Mouse (Mus musculus): ENCODE data around the gene Ksr2. TPM values are rescaled to one million over a fixed set of nuclear protein-coding genes. Genes with fewer than 3 reads are reported as not detected.
"Not testable (repeated sequence)": the region's sequence is repeated elsewhere in the genome, so short reads cannot be mapped to it uniquely, and the experiment has no call there.

The Ksr2 gene
- 0.41 and 0.52 TPM in 2 replicates for polyA plus RNA-seq (2015; fragmentation: Nextera tagmentation; extraction: Ambion mirVana)

DNA sequence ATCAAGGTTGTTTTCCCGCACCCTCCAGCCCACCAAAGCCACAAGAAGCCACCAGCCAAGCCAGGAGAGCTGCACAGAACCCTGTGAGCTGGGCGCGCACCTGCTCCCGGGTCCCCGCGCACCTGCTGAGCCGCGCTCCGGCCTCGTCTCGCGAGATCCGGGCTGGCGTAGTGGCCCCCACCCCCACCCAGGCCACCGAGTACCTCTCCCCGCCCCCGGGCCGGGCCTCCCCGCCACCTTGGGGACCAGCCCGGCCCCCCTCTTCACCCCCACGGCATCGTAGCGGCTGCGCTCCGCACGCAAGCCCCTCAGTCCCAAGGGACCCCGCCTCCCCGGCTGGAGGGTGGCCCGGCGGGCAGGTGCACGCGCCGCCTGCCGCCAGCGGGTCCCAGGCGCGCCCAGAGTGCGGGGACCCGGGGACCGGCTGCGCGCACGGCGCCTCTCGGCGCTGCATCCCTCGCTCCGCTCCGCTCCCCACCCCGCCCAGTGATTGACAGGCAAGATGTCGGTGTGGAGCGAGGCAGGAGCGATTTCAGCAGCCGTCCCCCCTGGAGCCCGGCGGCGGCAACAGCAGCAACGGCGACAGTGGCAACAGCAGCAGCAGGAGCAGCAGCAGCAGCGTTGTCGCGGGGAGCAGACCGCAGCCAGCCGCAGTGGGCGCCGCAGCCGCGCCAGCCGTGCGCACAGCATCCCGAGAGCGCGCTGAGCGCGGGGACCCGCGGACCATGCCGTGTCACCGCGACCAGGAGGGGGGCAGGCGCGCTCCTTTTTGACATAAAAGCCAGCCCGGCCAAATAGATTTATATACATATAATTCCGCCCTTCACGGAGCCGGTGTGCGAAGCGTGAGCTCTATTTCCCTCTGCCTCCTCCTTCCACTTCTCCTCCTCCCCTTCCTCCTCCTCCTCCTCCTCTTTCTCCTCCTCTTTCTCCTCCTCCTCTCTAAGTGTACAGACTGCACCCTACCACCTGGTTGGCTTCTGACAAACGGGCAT is at the start of gene Ksr2:
TSS of gene Ksr2 (plus strand) at position 494 of the 995 bp plus-strand sequence.
- Histone ChIP-seq H3K9ac (peak within 1 kb of the TSS; percentile 65), H3K4me3 (peak within 1 kb of the TSS; percentile 59), H3K4me2 (peak within 1 kb of the TSS; percentile 99), H3K27me3 (peaks cover 77% of the 10 kb centered on the region), H3K27ac (0 out of 2 replicates have a peak within 1 kb of the TSS, but pooled peaks have one; percentile 16), H3K9me3 (no peaks in the 10 kb centered on the region), H3K4me1 (peaks cover 10% of the 10 kb centered on the region; the same call in 1 of the 2 replicates), H3K36me3 (no peaks in the 10 kb centered on the region)
- WGBS, result under 1% methylated on average over 81 of the region's 89 CpGs
- ATAC-seq (ENCODE audit: insufficient number of reproducible peaks, insufficient read depth, low FRiP score, low TSS enrichment, low read depth), result peak; percentile 45; the same call in 1 of the 2 replicates

DNA sequence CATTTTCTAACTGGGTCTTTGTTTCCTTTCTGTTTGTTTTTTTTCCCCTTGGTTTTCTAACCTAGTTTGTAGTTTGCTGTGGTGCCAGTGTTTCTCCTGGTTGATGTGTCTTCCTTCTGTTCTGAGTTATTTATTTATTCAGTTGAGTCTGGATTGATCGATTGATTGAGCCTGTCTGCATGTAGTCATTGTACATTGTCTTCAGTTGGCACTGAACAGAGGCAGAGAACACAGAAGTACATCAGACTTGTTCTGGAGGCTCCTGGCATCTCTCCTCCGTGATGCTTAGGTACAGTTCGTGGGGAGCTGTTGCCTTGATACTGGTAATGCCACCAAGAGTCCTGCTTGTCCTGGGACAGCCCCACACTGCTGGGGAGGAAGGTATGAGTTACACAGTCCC is 49.0 kb upstream of the Ksr2 start:
- Histone ChIP-seq H3K4me1 (peaks cover 31% of the 10 kb centered on the region), H3K27me3 (no peaks in the 10 kb centered on the region), H3K9me3 (no peaks in the 10 kb centered on the region), H3K9ac (no peak overlapping the region), H3K27ac (no peak overlapping the region), H3K36me3 (peaks cover 64% of the 10 kb centered on the region), H3K4me3 (no peak overlapping the region), H3K4me2 (no peak overlapping the region)
- 76% methylated on average over 3 of the region's 3 CpGs for WGBS
- ATAC-seq (ENCODE audit: insufficient number of reproducible peaks, insufficient read depth, low FRiP score, low TSS enrichment, low read depth), result no peak

DNA sequence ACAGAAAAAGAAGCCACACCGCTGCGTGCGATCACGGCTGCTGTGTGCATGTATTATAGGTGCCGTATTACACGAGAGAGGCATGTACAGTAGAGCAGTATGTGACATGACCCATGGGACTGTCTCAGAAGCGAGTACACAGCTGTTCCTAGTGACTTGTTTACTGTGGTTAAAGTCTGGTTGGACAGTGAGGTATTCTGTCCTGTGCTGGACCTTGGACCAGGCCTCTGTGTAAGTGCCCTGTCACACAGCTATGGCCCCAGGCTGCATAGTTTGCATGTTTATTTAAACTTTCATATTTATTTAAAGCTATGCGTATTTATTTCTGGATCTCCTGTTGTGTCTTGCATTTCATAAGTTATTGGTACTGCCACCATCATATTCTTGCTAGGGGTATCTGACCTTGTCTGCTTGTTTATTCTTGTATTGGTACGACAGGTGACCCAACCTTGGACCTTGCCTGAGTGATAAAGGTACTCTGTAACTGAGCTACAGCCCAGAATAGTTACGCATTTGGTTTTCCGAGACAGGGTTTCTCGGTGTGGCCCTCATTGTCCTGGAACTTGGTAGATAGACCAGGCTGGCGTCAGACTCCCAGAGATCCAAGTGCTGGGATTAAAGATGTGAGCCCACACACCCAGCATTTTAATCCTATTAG is 47.8 kb upstream of the Ksr2 start:
- ATAC-seq (ENCODE audit: insufficient number of reproducible peaks, insufficient read depth, low FRiP score, low TSS enrichment, low read depth), result no peak
- 89% methylated on average over 13 of the region's 13 CpGs for whole genome bisulfite sequencing

DNA sequence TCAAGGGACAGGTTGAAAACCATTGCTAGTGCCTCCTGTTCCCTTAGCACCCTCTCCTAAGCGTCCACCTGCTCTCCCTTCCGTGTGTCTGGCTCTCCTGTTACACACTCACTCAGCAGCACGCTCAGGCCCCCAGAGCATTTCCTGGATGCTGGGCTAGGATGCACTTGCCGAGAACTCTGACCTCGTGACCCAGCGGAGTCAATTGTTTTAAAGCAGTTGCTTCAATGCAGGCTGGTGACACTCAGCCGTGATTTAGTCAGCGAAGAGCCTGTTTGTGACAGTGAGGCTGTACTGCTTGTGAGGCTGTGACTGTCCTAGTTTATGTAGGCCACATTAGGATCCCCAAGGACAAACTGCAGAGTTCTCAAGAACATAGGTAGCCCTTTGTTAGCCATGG is 46.6 kb upstream of the Ksr2 start:
- Histone ChIP-seq H3K4me1 (peaks cover 13% of the 10 kb centered on the region; the same call in 1 of the 2 replicates), H3K9me3 (no peaks in the 10 kb centered on the region), H3K36me3 (peaks cover 88% of the 10 kb centered on the region), H3K4me2 (no peak overlapping the region), H3K27me3 (no peaks in the 10 kb centered on the region), H3K4me3 (no peak overlapping the region), H3K27ac (no peak overlapping the region), H3K9ac (no peak overlapping the region)
- WGBS, result 36% methylated on average over 8 of the region's 8 CpGs
- no peak for ATAC-seq (ENCODE audit: insufficient number of reproducible peaks, insufficient read depth, low FRiP score, low TSS enrichment, low read depth)

More for the DNA sequence above, 47.8 kb upstream of the Ksr2 start:
- no peak overlapping the region for H3K4me3 ChIP-seq
- peaks cover 19% of the 10 kb centered on the region; the same call in 1 of the 2 replicates for H3K4me1 ChIP-seq
- no peak overlapping the region for H3K9ac ChIP-seq
- peaks cover 76% of the 10 kb centered on the region for H3K36me3 ChIP-seq
- no peaks in the 10 kb centered on the region for H3K27me3 ChIP-seq
- H3K27ac ChIP-seq, result no peak overlapping the region
- no peaks in the 10 kb centered on the region for H3K9me3 ChIP-seq
- no peak overlapping the region for H3K4me2 ChIP-seq

DNA sequence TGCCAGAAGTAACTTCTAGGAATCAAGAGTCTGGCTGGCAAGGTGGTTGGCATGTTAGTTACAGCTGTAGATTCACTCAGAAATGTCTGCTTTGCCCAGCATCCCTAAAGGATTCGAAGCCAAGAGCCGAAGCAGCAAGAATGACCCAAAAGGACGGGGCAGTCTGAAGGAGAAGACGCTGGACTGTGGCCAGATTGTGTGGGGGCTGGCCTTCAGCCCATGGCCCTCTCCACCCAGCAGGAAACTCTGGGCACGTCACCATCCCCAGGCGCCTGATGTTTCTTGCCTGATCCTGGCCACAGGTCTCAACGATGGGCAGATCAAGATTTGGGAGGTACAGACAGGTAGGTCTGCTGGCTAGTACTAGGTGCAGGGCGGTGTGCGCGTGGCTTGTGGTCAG is 43.2 kb upstream of the Ksr2 start:
- no peak for ATAC-seq (ENCODE audit: insufficient number of reproducible peaks, insufficient read depth, low FRiP score, low TSS enrichment, low read depth)
- no peak overlapping the region for H3K27ac ChIP-seq
- 92% methylated on average over 10 of the region's 10 CpGs for WGBS
- H3K9me3 ChIP-seq, result no peaks in the 10 kb centered on the region
- no peak overlapping the region for H3K4me2 ChIP-seq
- no peaks in the 10 kb centered on the region for H3K4me1 ChIP-seq
- no peak overlapping the region for H3K9ac ChIP-seq
- no peak overlapping the region for H3K4me3 ChIP-seq
- peaks cover 95% of the 10 kb centered on the region for H3K36me3 ChIP-seq
- H3K27me3 ChIP-seq, result no peaks in the 10 kb centered on the region

DNA sequence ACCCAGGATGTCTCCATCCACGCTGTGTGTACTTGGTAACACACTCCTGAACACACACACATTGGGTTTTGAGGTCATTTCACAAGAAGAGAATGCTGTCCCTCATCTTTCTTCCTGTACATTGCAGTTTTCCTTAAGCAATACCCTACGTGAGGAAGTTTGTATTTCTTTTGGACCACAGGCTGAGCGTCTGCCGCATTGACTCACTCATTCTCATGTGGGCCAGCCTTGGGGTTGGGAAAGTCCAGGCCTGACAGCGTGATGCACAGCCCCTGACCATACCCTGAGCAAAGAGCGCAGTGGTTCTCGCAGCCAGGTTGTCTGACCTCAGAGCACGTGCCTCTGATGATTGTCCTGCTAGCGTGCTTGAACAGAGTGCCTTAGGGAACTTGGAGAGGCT is 40.4 kb upstream of the Ksr2 start:
- H3K4me1 ChIP-seq, result no peaks in the 10 kb centered on the region
- no peak overlapping the region for H3K27ac ChIP-seq
- H3K36me3 ChIP-seq, result peaks cover 92% of the 10 kb centered on the region
- 89% methylated on average over 9 of the region's 9 CpGs for WGBS
- H3K9ac ChIP-seq, result no peak overlapping the region
- no peaks in the 10 kb centered on the region for H3K27me3 ChIP-seq
- no peak overlapping the region for H3K4me3 ChIP-seq
- no peak for ATAC-seq (ENCODE audit: insufficient number of reproducible peaks, insufficient read depth, low FRiP score, low TSS enrichment, low read depth)
- H3K9me3 ChIP-seq, result no peaks in the 10 kb centered on the region
- H3K4me2 ChIP-seq, result no peak overlapping the region

DNA sequence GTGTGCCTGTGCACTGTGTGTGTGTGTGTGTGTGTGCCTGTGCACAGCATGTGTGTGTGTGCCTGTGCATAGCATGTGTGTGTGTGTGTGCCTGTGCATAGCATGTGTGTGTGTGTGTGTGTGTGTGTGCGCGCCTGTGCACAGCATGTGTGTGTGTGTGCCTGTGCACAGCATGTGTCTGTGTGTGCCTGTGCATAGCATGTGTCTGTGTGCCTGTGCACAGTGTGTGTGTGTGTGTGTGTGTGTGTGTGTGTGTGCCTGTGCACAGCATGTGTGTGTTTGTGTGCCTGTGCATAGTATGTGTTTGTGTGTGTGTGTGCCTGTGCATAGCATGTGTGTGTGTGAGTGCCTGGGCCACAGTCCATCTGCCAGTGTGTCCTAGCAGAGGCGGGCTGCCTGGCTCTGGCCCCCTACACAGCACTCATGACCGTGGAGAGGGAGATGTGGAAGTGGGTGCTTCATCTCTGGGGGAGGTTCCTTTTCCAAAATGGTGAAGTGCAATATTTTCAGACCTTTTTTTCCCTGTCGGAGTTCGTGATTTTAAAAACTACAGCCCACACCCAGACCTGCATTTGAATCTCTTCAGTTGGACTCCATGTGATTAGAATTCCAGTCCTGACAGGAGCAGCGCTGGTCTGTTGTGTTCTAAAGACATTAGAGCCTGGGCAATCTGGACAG is 39.3 kb upstream of the Ksr2 start:
- Histone ChIP-seq H3K4me3 (no peak overlapping the region), H3K36me3 (peaks cover 91% of the 10 kb centered on the region), H3K4me1 (no peaks in the 10 kb centered on the region), H3K4me2 (no peak overlapping the region), H3K9me3 (no peaks in the 10 kb centered on the region), H3K27ac (no peak overlapping the region), H3K27me3 (no peaks in the 10 kb centered on the region), H3K9ac (no peak overlapping the region)
- no peak for ATAC-seq (ENCODE audit: insufficient number of reproducible peaks, insufficient read depth, low FRiP score, low TSS enrichment, low read depth)
- WGBS, result 88% methylated on average over 7 of the region's 7 CpGs

DNA sequence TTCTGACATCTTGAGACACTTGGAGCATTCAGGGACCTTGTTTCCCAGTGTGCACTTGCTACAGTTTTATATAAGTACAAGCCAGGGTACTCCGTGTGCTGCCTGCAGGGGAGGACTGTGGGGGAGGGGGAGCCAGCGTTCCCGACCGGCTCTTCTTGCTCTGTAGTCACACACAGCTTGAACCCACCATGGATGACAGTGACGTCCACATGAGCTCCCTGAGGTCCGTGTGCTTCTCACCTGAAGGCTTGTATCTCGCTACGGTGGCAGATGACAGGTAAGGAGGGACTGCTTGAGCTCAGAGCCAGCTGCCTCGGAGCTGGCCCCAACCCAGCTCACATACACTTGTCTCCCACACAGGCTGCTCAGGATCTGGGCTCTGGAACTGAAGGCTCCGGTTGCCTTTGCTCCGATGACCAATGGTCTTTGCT is 37.5 kb upstream of the Ksr2 start:
- peaks cover 91% of the 10 kb centered on the region for H3K36me3 ChIP-seq
- H3K4me1 ChIP-seq, result no peaks in the 10 kb centered on the region
- no peaks in the 10 kb centered on the region for H3K9me3 ChIP-seq
- WGBS, result 74% methylated on average over 11 of the region's 11 CpGs
- H3K4me2 ChIP-seq, result no peak overlapping the region
- H3K9ac ChIP-seq, result no peak overlapping the region
- no peak overlapping the region for H3K27ac ChIP-seq
- ATAC-seq (ENCODE audit: insufficient number of reproducible peaks, insufficient read depth, low FRiP score, low TSS enrichment, low read depth), result no peak
- H3K4me3 ChIP-seq, result no peak overlapping the region
- H3K27me3 ChIP-seq, result no peaks in the 10 kb centered on the region

DNA sequence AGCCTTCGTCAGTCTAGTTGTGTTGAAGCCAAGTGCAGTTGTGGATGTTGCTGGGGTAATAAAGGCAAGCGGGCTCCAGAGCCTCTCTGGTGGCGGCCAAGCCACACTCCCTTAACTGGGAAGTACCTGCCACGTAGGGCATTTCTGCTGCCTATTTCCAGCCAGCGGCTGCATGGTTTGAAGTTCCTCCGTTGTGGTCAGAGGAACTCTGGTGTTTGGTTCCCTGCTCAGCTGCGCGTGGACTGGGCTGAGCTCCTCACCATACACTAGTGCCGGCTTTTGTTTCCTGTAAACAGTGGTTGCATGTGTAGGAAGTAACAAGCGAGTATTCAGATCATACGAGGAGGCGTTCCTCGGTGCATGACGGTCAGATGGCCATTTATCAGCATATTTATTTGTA is 36.1 kb upstream of the Ksr2 start:
- H3K4me3 ChIP-seq; ATAC-seq (ENCODE audit: insufficient number of reproducible peaks, insufficient read depth, low FRiP score, low TSS enrichment, low read depth); H3K27me3 ChIP-seq; H3K4me2 ChIP-seq; H3K4me1 ChIP-seq; H3K27ac ChIP-seq; H3K9ac ChIP-seq; H3K9me3 ChIP-seq: not testable (repeated sequence)
- 96% methylated on average over 14 of the region's 14 CpGs for WGBS
- peaks cover 91% of the 10 kb centered on the region for H3K36me3 ChIP-seq

DNA sequence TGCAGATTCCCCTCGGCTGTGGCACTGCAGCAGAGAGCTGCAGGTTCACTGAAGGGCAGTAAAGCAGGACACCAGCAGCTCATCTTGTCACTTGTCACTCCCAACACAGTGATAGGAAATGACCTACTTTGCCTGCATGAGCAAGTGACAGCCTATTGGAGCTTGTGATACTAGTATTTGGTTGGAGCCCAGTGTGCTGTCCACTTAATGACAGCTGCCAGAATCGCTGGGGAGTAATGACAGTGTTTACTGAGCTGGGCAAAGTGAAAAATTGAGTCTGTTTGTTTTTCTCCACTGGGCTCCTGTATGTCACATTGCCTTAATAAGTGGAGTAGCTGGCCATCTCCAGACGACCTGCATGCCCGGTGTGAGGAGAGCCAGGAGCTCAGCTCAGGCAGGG is 33.6 kb upstream of the Ksr2 start:
- H3K4me3 ChIP-seq, result no peak overlapping the region
- no peak overlapping the region for H3K4me2 ChIP-seq
- no peaks in the 10 kb centered on the region for H3K4me1 ChIP-seq
- H3K36me3 ChIP-seq, result peaks cover 92% of the 10 kb centered on the region
- 84% methylated on average over 4 of the region's 4 CpGs for WGBS
- no peaks in the 10 kb centered on the region for H3K27me3 ChIP-seq
- H3K9me3 ChIP-seq, result no peaks in the 10 kb centered on the region
- no peak for ATAC-seq (ENCODE audit: insufficient number of reproducible peaks, insufficient read depth, low FRiP score, low TSS enrichment, low read depth)
- H3K9ac ChIP-seq, result no peak overlapping the region
- H3K27ac ChIP-seq, result no peak overlapping the region

DNA sequence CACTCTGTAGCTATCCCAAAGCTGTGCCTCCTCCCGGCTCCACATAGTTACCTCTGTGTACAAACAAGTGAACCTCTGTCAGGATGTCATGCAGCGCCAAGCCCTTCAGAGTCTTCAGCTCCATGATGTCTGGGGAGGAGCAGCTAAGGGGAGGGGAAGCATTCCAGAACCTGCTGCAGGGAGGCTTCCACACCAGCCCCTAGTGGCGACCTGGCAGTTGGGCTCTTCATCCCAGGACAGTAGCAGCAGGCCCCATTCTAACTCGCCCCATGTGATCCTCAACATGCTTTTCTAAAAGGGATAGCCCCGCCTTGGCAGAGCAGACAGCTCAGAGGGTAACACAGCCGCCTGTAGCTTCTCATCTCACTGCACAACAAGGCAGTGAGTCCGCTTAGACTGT is 32.0 kb upstream of the Ksr2 start:
- Histone ChIP-seq H3K9me3 (no peaks in the 10 kb centered on the region), H3K4me2 (no peak overlapping the region), H3K27ac (no peak overlapping the region), H3K4me1 (no peaks in the 10 kb centered on the region), H3K36me3 (peaks cover 89% of the 10 kb centered on the region), H3K4me3 (no peak overlapping the region), H3K27me3 (no peaks in the 10 kb centered on the region), H3K9ac (no peak overlapping the region)
- no peak for ATAC-seq (ENCODE audit: insufficient number of reproducible peaks, insufficient read depth, low FRiP score, low TSS enrichment, low read depth)
- 81% methylated on average over 7 of the region's 7 CpGs for WGBS

All from embryonic facial prominence, embryonic 13.5 days (tissue).